Mouse (Mus musculus) ZHBTc4 (cell line): ENCODE results near the gene Tekt2.

Experiments
- DNase-seq: peaks from one replicate; pipeline ENCODE4 v3.0.0-alpha.2; 2011; ENCODE audit warnings: low read depth, low spot score

The Tekt2 gene

GRCm38 (mm10) chr4:126309211-126309921 is 16.1 kb downstream of the Tekt2 start:
- DNase-seq: no peak

- DNase-seq: peak; percentile 33
Observed at GRCm38 (mm10) chr4:126306827-126307226, 18.7 kb downstream of the Tekt2 start.

- peak; percentile 66 for DNase-seq
Observed at GRCm38 (mm10) chr4:126306058-126306457, 19.4 kb downstream of the Tekt2 start.

- no peak for DNase-seq
Observed at GRCm38 (mm10) chr4:126305428-126305827, 20.1 kb downstream of the Tekt2 start.

GRCm38 (mm10) chr4:126303877-126304276 is 21.6 kb downstream of the Tekt2 start:
- DNase-seq: peak; percentile 55

GRCm38 (mm10) chr4:126301584-126302309 is 23.7 kb downstream of the Tekt2 start:
- peak; percentile 33 for DNase-seq

GRCm38 (mm10) chr4:126300916-126301583 is 24.4 kb downstream of the Tekt2 start:
- peak; percentile 34 for DNase-seq

GRCm38 (mm10) chr4:126296617-126297101 is 28.8 kb downstream of the Tekt2 start:
- peak; percentile 74 for DNase-seq

- no peak for DNase-seq
Observed at GRCm38 (mm10) chr4:126295937-126296336, 29.6 kb downstream of the Tekt2 start.

GRCm38 (mm10) chr4:126295152-126295551 is 30.3 kb downstream of the Tekt2 start:
- no peak for DNase-seq

- DNase-seq: no peak
Observed at GRCm38 (mm10) chr4:126291196-126291595, 34.3 kb downstream of the Tekt2 start.

- no peak for DNase-seq
Observed at GRCm38 (mm10) chr4:126290314-126290713, 35.2 kb downstream of the Tekt2 start.

GRCm38 (mm10) chr4:126288085-126288666 is 37.3 kb downstream of the Tekt2 start:
- no peak for DNase-seq

- DNase-seq: no peak
Observed at GRCm38 (mm10) chr4:126287302-126287995, 38.0 kb downstream of the Tekt2 start.

GRCm38 (mm10) chr4:126286492-126286891 is 39.0 kb downstream of the Tekt2 start, which contains the start of gene Col8a2:
Col8a2 (plus strand) TSS chr4:126286793.
- peak; percentile 63 for DNase-seq

- no peak for DNase-seq
Observed at GRCm38 (mm10) chr4:126283582-126283981, 41.9 kb downstream of the Tekt2 start.

- peak; percentile 39 for DNase-seq
Observed at GRCm38 (mm10) chr4:126281706-126282105, 43.8 kb downstream of the Tekt2 start.

- DNase-seq: no peak
Observed at GRCm38 (mm10) chr4:126278961-126279360, 46.5 kb downstream of the Tekt2 start.

GRCm38 (mm10) chr4:126278565-126278915 is 46.9 kb downstream of the Tekt2 start:
- no peak for DNase-seq

- peak; percentile 83 for DNase-seq
Observed at GRCm38 (mm10) chr4:126277906-126278564, 47.5 kb downstream of the Tekt2 start.

- DNase-seq: no peak
Observed at GRCm38 (mm10) chr4:126275681-126276131, 49.8 kb downstream of the Tekt2 start.
